ENCODE assay signal across 23 mouse cellular contexts in genomic region chr9:67301571-67301970, GRCm38 (mm10).
"Had no signal": no experiment of that assay in that cellular context is flagged by ENCODE, and none has a peak within 500 bp of the region (broad histone marks: within the 10 kb centered on the region; RNA-seq: fewer than 3 reads in every experiment).

No protein-coding gene starts in this region.

- H3K4me1 ChIP-seq: heart, embryonic 13.5 days; heart, embryonic 15.5 days; hindbrain, embryonic 10.5 days; hindbrain, embryonic 12.5 days; intestine, embryonic 15.5 days; limb, embryonic 10.5 days; liver, embryonic 13.5 days; liver, embryonic 15.5 days had no signal

- H3K9ac ChIP-seq: heart, embryonic 13.5 days; heart, embryonic 15.5 days; hindbrain, embryonic 12.5 days; hindbrain, embryonic 14.5 days; intestine, embryonic 15.5 days; limb, embryonic 12.5 days; liver, embryonic 13.5 days; liver, embryonic 15.5 days had no signal

- H3K9me3 ChIP-seq: heart, embryonic 13.5 days; heart, embryonic 15.5 days; hindbrain, embryonic 10.5 days; hindbrain, embryonic 12.5 days; intestine, embryonic 15.5 days; limb, embryonic 10.5 days; limb, embryonic 12.5 days; liver, embryonic 13.5 days; liver, embryonic 15.5 days had no signal

- H3K4me2 ChIP-seq: heart, embryonic 11.5 days; heart, embryonic 13.5 days; heart, embryonic 15.5 days; hindbrain, embryonic 12.5 days; hindbrain, embryonic 14.5 days; intestine, embryonic 15.5 days; limb, embryonic 12.5 days; liver, embryonic 11.5 days; liver, embryonic 13.5 days; liver, embryonic 15.5 days had no signal

- H3K27ac ChIP-seq: gastrocnemius, adult 2 months; heart, adult 2 months; heart, embryonic 13.5 days; heart, embryonic 15.5 days; hindbrain, embryonic 10.5 days; hindbrain, embryonic 12.5 days; hindbrain, embryonic 14.5 days; intestine, embryonic 15.5 days; limb, embryonic 10.5 days; limb, embryonic 12.5 days; liver, embryonic 13.5 days; liver, embryonic 15.5 days had no signal

- H3K4me3 ChIP-seq: gastrocnemius, adult 2 months; heart, adult 2 months; heart, embryonic 13.5 days; heart, embryonic 15.5 days; hindbrain, embryonic 10.5 days; hindbrain, embryonic 12.5 days; intestine, embryonic 15.5 days; limb, embryonic 10.5 days; limb, embryonic 12.5 days; liver, embryonic 13.5 days; liver, embryonic 15.5 days had no signal

- ATAC-seq: hindbrain, embryonic 16.5 days; inflammation-experienced regulatory T-cells, adult 6 months; intestine, embryonic 15.5 days; intestine, postnatal 0 days had no signal

- H3K27me3 ChIP-seq: heart, embryonic 13.5 days; heart, embryonic 15.5 days; hindbrain, embryonic 12.5 days; intestine, embryonic 15.5 days; limb, embryonic 12.5 days; liver, embryonic 13.5 days; liver, embryonic 15.5 days had no signal

- DNase-seq: gastrocnemius, adult 2 months; gastrocnemius, postnatal 10 days; gastrocnemius, postnatal 25 days; heart, adult 2 months; heart, postnatal 4 days; kidney, postnatal 10 days; kidney, postnatal 4 days; liver; liver, embryonic 13.5 days had no signal

- H3K36me3 ChIP-seq: hindbrain, embryonic 12.5 days; intestine, embryonic 15.5 days; liver, embryonic 13.5 days; liver, embryonic 15.5 days had no signal
